Mouse (Mus musculus): ENCODE results near the gene Cmpk2.
"Not testable (repeated sequence)": the region's sequence is repeated elsewhere in the genome, so short reads cannot be mapped to it uniquely, and the experiment has no call there.

The Cmpk2 gene

GRCm38 (mm10) chr12:26469098-26470041, at the start of gene Cmpk2:
Cmpk2 (plus strand) TSS chr12:26469204.
- peak; percentile 59 for DNase-seq (ENCODE audit: low read depth, low spot score)

- no peak for DNase-seq (ENCODE audit: low read depth, low spot score)
These were observed 44.2 kb upstream of the Cmpk2 start for GRCm38 (mm10) chr12:26424841-26425240.

- DNase-seq (ENCODE audit: low read depth, low spot score), result not testable (repeated sequence)
These were observed 40.2 kb upstream of the Cmpk2 start for GRCm38 (mm10) chr12:26428771-26429170.

- DNase-seq (ENCODE audit: low read depth, low spot score), result no peak
These were observed 32.7 kb upstream of the Cmpk2 start for GRCm38 (mm10) chr12:26436334-26436733.

- DNase-seq (ENCODE audit: low read depth, low spot score), result no peak
These were observed 31.1 kb upstream of the Cmpk2 start for GRCm38 (mm10) chr12:26437950-26438349.

- DNase-seq (ENCODE audit: low read depth, low spot score), result no peak
These were observed 29.6 kb upstream of the Cmpk2 start for GRCm38 (mm10) chr12:26439366-26439765.

GRCm38 (mm10) chr12:26444054-26444453, 24.9 kb upstream of the Cmpk2 start:
- DNase-seq (ENCODE audit: low read depth, low spot score), result peak; percentile 23

- no peak for DNase-seq (ENCODE audit: low read depth, low spot score)
These were observed 24.5 kb upstream of the Cmpk2 start for GRCm38 (mm10) chr12:26444511-26444910.

- no peak for DNase-seq (ENCODE audit: low read depth, low spot score)
These were observed 22.5 kb upstream of the Cmpk2 start for GRCm38 (mm10) chr12:26446377-26447045.

- DNase-seq (ENCODE audit: low read depth, low spot score), result no peak
These were observed 19.5 kb upstream of the Cmpk2 start for GRCm38 (mm10) chr12:26449483-26449882.

GRCm38 (mm10) chr12:26451150-26451549, 17.9 kb upstream of the Cmpk2 start:
- DNase-seq (ENCODE audit: low read depth, low spot score), result no peak

GRCm38 (mm10) chr12:26452951-26453350, 16.1 kb upstream of the Cmpk2 start:
- DNase-seq (ENCODE audit: low read depth, low spot score), result no peak

GRCm38 (mm10) chr12:26454682-26455081, 14.3 kb upstream of the Cmpk2 start:
- DNase-seq (ENCODE audit: low read depth, low spot score), result no peak

- no peak for DNase-seq (ENCODE audit: low read depth, low spot score)
These were observed 12.8 kb upstream of the Cmpk2 start, which contains the start of gene Rsad2 for GRCm38 (mm10) chr12:26456028-26456698. Rsad2 (minus strand) TSS chr12:26456452.

GRCm38 (mm10) chr12:26460091-26460490, 8.9 kb upstream of the Cmpk2 start:
- no peak for DNase-seq (ENCODE audit: low read depth, low spot score)

GRCm38 (mm10) chr12:26465600-26465999, 3.4 kb upstream of the Cmpk2 start:
- DNase-seq (ENCODE audit: low read depth, low spot score), result no peak

GRCm38 (mm10) chr12:26470042-26470409, 1.0 kb downstream of the Cmpk2 start:
- DNase-seq (ENCODE audit: low read depth, low spot score), result no peak

GRCm38 (mm10) chr12:26471376-26471775, 2.4 kb downstream of the Cmpk2 start:
- no peak for DNase-seq (ENCODE audit: low read depth, low spot score)

- no peak for DNase-seq (ENCODE audit: low read depth, low spot score)
These were observed 3.9 kb downstream of the Cmpk2 start for GRCm38 (mm10) chr12:26472770-26473481.

- DNase-seq (ENCODE audit: low read depth, low spot score), result no peak
These were observed 4.7 kb downstream of the Cmpk2 start for GRCm38 (mm10) chr12:26473746-26474145.

GRCm38 (mm10) chr12:26477198-26477597, 8.2 kb downstream of the Cmpk2 start:
- DNase-seq (ENCODE audit: low read depth, low spot score), result no peak
